ENCODE assay signal across 13 mouse cellular contexts in genomic region chr11:114194055-114194706, GRCm38 (mm10).
A peak's percentile ranks its signal among the peaks of the same experiment; 100 is the strongest.
DNase-seq lines count a peak whose midpoint lies in the region; ATAC-seq and TF ChIP-seq lines count a peak whose summit lies in the region.
"Had no signal": no experiment of that assay in that cellular context is flagged by ENCODE, and none has a peak within 500 bp of the region (broad histone marks: within the 10 kb centered on the region; RNA-seq: fewer than 3 reads in every experiment).

No protein-coding gene starts in this region.

- no peaks in the 10 kb centered on the region for H3K79me2 ChIP-seq in heart, adult 2 months (replicated peaks; ENCODE audit: control insufficient read depth, insufficient read depth, low read length)

- DNase-seq in heart, adult 2 months, result peak in 1 of 2 experiments; percentile 11
- no peak for DNase-seq in heart, adult 8-10 months (ENCODE audit: low spot score)
- no peak for DNase-seq in lung, postnatal 0 days (ENCODE audit: low spot score)
- no peak for DNase-seq in lung, postnatal 10 days
- DNase-seq in ES-CJ7 (ENCODE audit: low read depth, low spot score), result peak; percentile 87
- DNase-seq in gastrocnemius, postnatal 4 days (ENCODE audit: low spot score in 2 of 2), result no peak
- no peak for DNase-seq in right cerebral cortex, postnatal 25 days
- DNase-seq: adrenal gland, postnatal 14 days; kidney, adult 9 months; layer of hippocampus, adult 9-11 months had no signal

- 0 out of 2 replicates have a peak, but pooled peaks cover 6% of the 10 kb centered on the region for H3K9me3 ChIP-seq in lung, postnatal 0 days (ENCODE audit: low read length)
- H3K9me3 ChIP-seq: limb, embryonic 15.5 days had no signal

- no peak for TF ChIP-seq POLR2A in heart, adult 2 months (IDR thresholded peaks at IDR 0.05; ENCODE audit: insufficient read depth, low read depth, low read length)

- intact Hi-C loops in heart, adult 2 months (cut with DNase I), result loop anchor here (10.0 kb wide), 1 partner anchor 271 kb away; no protein-coding TSS in a partner anchor

- ATAC-seq in lung, postnatal 0 days, result no peak
- ATAC-seq in megakaryocyte, adult 5-6 weeks (ENCODE audit: poor library complexity, severe bottlenecking), result peak; percentile 86
- ATAC-seq: Patski had no signal

- H3K4me1 ChIP-seq in heart, adult 2 months (ENCODE audit: control insufficient read depth, insufficient read depth, low read length), result peaks cover 5% of the 10 kb centered on the region
- H3K4me1 ChIP-seq in lung, postnatal 0 days (ENCODE audit: insufficient read depth, low read depth, low read length), result no peaks in the 10 kb centered on the region

- H3K27me3 ChIP-seq in heart, adult 2 months (ENCODE audit: control insufficient read depth, insufficient read depth, low read length), result no peaks in the 10 kb centered on the region
- H3K27me3 ChIP-seq in lung, postnatal 0 days (replicated peaks; ENCODE audit: insufficient read depth, low read length), result no peaks in the 10 kb centered on the region
- H3K27me3 ChIP-seq: limb, embryonic 15.5 days; Patski had no signal

- H3K27ac ChIP-seq in heart, adult 2 months, result no peak overlapping the region
- no peak overlapping the region for H3K27ac ChIP-seq in lung, postnatal 0 days (ENCODE audit: low read length)
- H3K27ac ChIP-seq: limb, embryonic 15.5 days had no signal

- no peaks in the 10 kb centered on the region for H3K36me3 ChIP-seq in heart, adult 2 months (ENCODE audit: control insufficient read depth, insufficient read depth, low read length)
- no peaks in the 10 kb centered on the region for H3K36me3 ChIP-seq in lung, postnatal 0 days (ENCODE audit: insufficient read depth, low read length)
- H3K36me3 ChIP-seq: limb, embryonic 15.5 days had no signal

- no peak overlapping the region for H3K9ac ChIP-seq in heart, adult 2 months (ENCODE audit: low read depth, low read length)
- no peak overlapping the region for H3K9ac ChIP-seq in lung, postnatal 0 days (replicated peaks; ENCODE audit: low read depth)
- H3K9ac ChIP-seq: limb, embryonic 15.5 days had no signal

- WGBS in heart, adult 2 months, result 64% methylated on average over 16 of the region's 16 CpGs
- 53% methylated on average over 16 of the region's 16 CpGs for WGBS in lung, postnatal 0 days

- H3K4me2 ChIP-seq in lung, postnatal 0 days (replicated peaks; ENCODE audit: low read depth, low read length), result no peak overlapping the region
- H3K4me2 ChIP-seq: limb, embryonic 15.5 days had no signal

- no peak overlapping the region for H3K4me3 ChIP-seq in heart, adult 2 months
- H3K4me3 ChIP-seq in lung, postnatal 0 days (ENCODE audit: low read depth, low read length), result no peak overlapping the region
- H3K4me3 ChIP-seq: limb, embryonic 15.5 days had no signal

- no peak for TF ChIP-seq EP300 in heart, adult 2 months (IDR thresholded peaks at IDR 0.05; ENCODE audit: insufficient read depth, low read depth, low read length)
- no peak for TF ChIP-seq EP300 in lung, postnatal 0 days (IDR thresholded peaks at IDR 0.05)

- peak; percentile 12; the same call in 1 of the 2 replicates for TF ChIP-seq CTCF in heart, adult 2 months (IDR thresholded peaks at IDR 0.05)
- peak; percentile 32 for TF ChIP-seq CTCF in lung, postnatal 0 days (IDR thresholded peaks at IDR 0.05)
